Comparison of ENCODE assay signal across 7 mouse cellular contexts in genomic region chr1:155082965-155083268, GRCm38 (mm10). TPM values are rescaled to one million over a fixed set of nuclear protein-coding genes. Genes with fewer than 3 reads are reported as not detected.
DNase-seq lines count a peak whose midpoint lies in the region; ATAC-seq and TF ChIP-seq lines count a peak whose summit lies in the region.

No protein-coding gene starts in this region.

- peak overlapping the region; percentile 79 for H3K9ac ChIP-seq in forebrain, embryonic 16.5 days (replicated peaks; ENCODE audit: low read depth, low read length)

- no peaks in the 10 kb centered on the region for H3K27me3 ChIP-seq in forebrain, embryonic 16.5 days (replicated peaks; ENCODE audit: control insufficient read depth, insufficient read depth, low read length)
- H3K27me3 ChIP-seq in myocyte (ENCODE audit: control insufficient read depth, insufficient read depth, insufficient read length) = no peaks in the 10 kb centered on the region

- TF ChIP-seq POLR2A in bone marrow macrophage, adult 2 months (IDR thresholded peaks at IDR 0.05; ENCODE audit: borderline replicate concordance, low read depth, low read length) = no peak
- TF ChIP-seq POLR2A in myocyte (IDR thresholded peaks at IDR 0.05; ENCODE audit: insufficient read length, low read depth) = no peak

- H3ac ChIP-seq in myocyte (ENCODE audit: control insufficient read depth, insufficient read length) = no peak overlapping the region

- H3K79me2 ChIP-seq in myocyte (ENCODE audit: control insufficient read depth, insufficient read depth) = no peaks in the 10 kb centered on the region

- H3K4me1 ChIP-seq in bone marrow macrophage, adult 2 months (ENCODE audit: control insufficient read depth, insufficient read depth, low read length) = peaks cover 43% of the 10 kb centered on the region
- H3K4me1 ChIP-seq in forebrain, embryonic 16.5 days (replicated peaks; ENCODE audit: control insufficient read depth, insufficient read depth, low read length) = peaks cover 48% of the 10 kb centered on the region

- peak overlapping the region; percentile 75 for H3K4me2 ChIP-seq in forebrain, embryonic 16.5 days (ENCODE audit: low read length)
- H3K4me2 ChIP-seq in myocyte (ENCODE audit: low read depth) = peak overlapping the region; percentile 93

- no peak for TF ChIP-seq CTCF in bone marrow macrophage, adult 2 months (IDR thresholded peaks at IDR 0.05; ENCODE audit: low read depth, low read length)

- peak overlapping the region; percentile 50 for H3K27ac ChIP-seq in bone marrow macrophage, adult 2 months (ENCODE audit: insufficient read depth, low read depth, low read length)
- peak overlapping the region; percentile 98 for H3K27ac ChIP-seq in forebrain, embryonic 16.5 days (ENCODE audit: low read length)

- DNase-seq in ovary, adult 18-20 months (ENCODE audit: low spot score) = peak; percentile 27
- no peak for DNase-seq in ovary, postnatal 10 days (ENCODE audit: low spot score)
- peak; percentile 75 to 83 for DNase-seq in kidney, postnatal 4 days
- no peak for DNase-seq in left cerebral cortex, adult 11 months (ENCODE audit: low spot score)

- peak overlapping the region; percentile 65 for H3K4me3 ChIP-seq in bone marrow macrophage, adult 2 months (ENCODE audit: insufficient read depth, low read length)
- peak overlapping the region; percentile 50 for H3K4me3 ChIP-seq in forebrain, embryonic 16.5 days (replicated peaks; ENCODE audit: low read length)
- H3K4me3 ChIP-seq in myocyte = peak overlapping the region; percentile 21

- no peaks in the 10 kb centered on the region for H3K9me3 ChIP-seq in forebrain, embryonic 16.5 days (ENCODE audit: control insufficient read depth, low read length)

- 0% methylated on average over 12 of the region's 18 CpGs for WGBS in forebrain, embryonic 16.5 days

- no peaks in the 10 kb centered on the region for H3K36me3 ChIP-seq in forebrain, embryonic 16.5 days (ENCODE audit: control insufficient read depth, insufficient read depth)
- no peaks in the 10 kb centered on the region for H3K36me3 ChIP-seq in myocyte (ENCODE audit: control insufficient read depth, insufficient read depth)

- no peak for ATAC-seq in forebrain, embryonic 16.5 days

TF ChIP-seq in myocyte, 11 proteins besides CTCF, POLR2A, EP300 and RAD21:
- TF ChIP-seq MYOG (IDR thresholded peaks at IDR 0.05; ENCODE audit: control insufficient read depth in 1 of 3, insufficient read depth in 1 of 3, insufficient read length in 2 of 3, low read depth in 2 of 3) (no peak), TCF3 (IDR thresholded peaks at IDR 0.05; ENCODE audit: insufficient read length, low read depth) (no peak), MAX (IDR thresholded peaks at IDR 0.05; ENCODE audit: low read depth) (no peak), SRF (IDR thresholded peaks at IDR 0.05; ENCODE audit: control insufficient read depth, insufficient read length, low read depth) (no peak), REST (IDR thresholded peaks at IDR 0.05; ENCODE audit: insufficient read depth, insufficient read length) (no peak), TCF12 (IDR thresholded peaks at IDR 0.05; ENCODE audit: insufficient read depth, poor library complexity, severe bottlenecking) (no peak), E2F4 (IDR thresholded peaks at IDR 0.05; ENCODE audit: insufficient read depth) (no peak), MYOD1 (IDR thresholded peaks at IDR 0.05; ENCODE audit: control insufficient read depth in 1 of 3, insufficient read length in 2 of 3, low read depth in 2 of 3) (no peak), USF1 (IDR thresholded peaks at IDR 0.05; ENCODE audit: low read depth) (no peak), CEBPB (IDR thresholded peaks at IDR 0.05; ENCODE audit: insufficient read depth, poor library complexity, severe bottlenecking) (no peak), POLR2AphosphoS2 (IDR thresholded peaks at IDR 0.05; ENCODE audit: insufficient read length, low read depth) (no peak)

RNA-seq across cellular contexts. Expression of gene Ier5, which starts 16.5 kb away (rescaled TPM):
- polyA plus RNA-seq in bone marrow macrophage, adult 2 months (2012; ENCODE audit: insufficient read depth, insufficient read length, missing spikeins) = 58.7 and 62.5 TPM in 2 replicates
- 9.3 and 12.6 TPM in 2 replicates for polyA plus RNA-seq in forebrain, embryonic 16.5 days (2015; fragmentation: Nextera tagmentation; extraction: Ambion mirVana)
- polyA plus RNA-seq in myocyte (2012; fragmentation: generic; extraction: Trizol) = 21.1 TPM

Comparison
In these comparisons a context has a peak if more than half of its experiments do, and no peak if none do; other contexts are left out.
1. DNase-seq: peak in ovary, adult 18-20 months (single experiment) and kidney, postnatal 4 days (2 of 2); none in ovary, postnatal 10 days (single experiment) and left cerebral cortex, adult 11 months (single experiment).
2. Peak in every context shown above with its lines, with median percentiles within 50 percentile points of each other: H3K4me3 ChIP-seq.